Mouse (Mus musculus) intestine, embryonic 14.5 days (tissue): ENCODE results near the gene Atp5d. TPM values are rescaled to one million over a fixed set of nuclear protein-coding genes. Genes with fewer than 3 reads are reported as not detected.

Experiments
- ATAC-seq: fragments of 200-750 bp; cut with Nextera tagmentation; replicated peaks from 2 replicates; pipeline ENCODE4 v1.8.0; 2017; ENCODE audit warnings: low read depth, moderate number of reproducible peaks, moderate TSS enrichment, moderate library complexity; ENCODE audit not compliant: low FRiP score, low TSS enrichment
- DNase-seq: peaks from one replicate; pipeline ENCODE4 v3.0.0-alpha.2; 2018; ENCODE audit warnings: low spot score
- H3K27ac ChIP-seq: fragments of 300-500 bp; sonication (generic); 2 replicates; pipeline ENCODE4 v1.5.1; 2014; ENCODE audit warnings: low read depth, mild to moderate bottlenecking, control low read depth
- H3K27me3 ChIP-seq: fragments of 300-500 bp; sonication (generic); replicated peaks from 2 replicates; pipeline ENCODE4 v1.6.1; 2014; ENCODE audit warnings: low read length, control low read depth; ENCODE audit not compliant: control insufficient read depth, insufficient read depth
- H3K36me3 ChIP-seq: fragments of 300-500 bp; sonication (generic); 2 replicates; pipeline ENCODE4 v1.6.1; 2014; ENCODE audit warnings: low read length, control low read depth; ENCODE audit not compliant: control insufficient read depth, insufficient read depth
- H3K4me1 ChIP-seq: fragments of 300-500 bp; sonication (generic); replicated peaks from 2 replicates; pipeline ENCODE4 v1.6.1; 2014; ENCODE audit warnings: low read length, control low read depth, mixed read lengths; ENCODE audit not compliant: control insufficient read depth, insufficient read depth
- H3K4me2 ChIP-seq: fragments of 300-500 bp; sonication (generic); 2 replicates; pipeline ENCODE4 v1.6.1; 2014; ENCODE audit warnings: low read length
- H3K4me3 ChIP-seq: fragments of 300-500 bp; sonication (generic); 2 replicates; pipeline ENCODE4 v1.5.1; 2014; ENCODE audit warnings: low read depth, low read length, control low read depth, mixed read lengths
- H3K9ac ChIP-seq: fragments of 300-500 bp; sonication (generic); 2 replicates; pipeline ENCODE4 v1.6.1; 2014; ENCODE audit warnings: mild to moderate bottlenecking, low read length
- H3K9me3 ChIP-seq: fragments of 300-500 bp; sonication (generic); 2 replicates; pipeline ENCODE4 v1.6.1; 2016; ENCODE audit warnings: low read length, control low read depth; ENCODE audit not compliant: control insufficient read depth
- WGBS: fragments of 180-500 bp; shearing (Covaris S2); extraction: QIAGEN DNeasy Blood & Tissue Kit; methylation state at CpG from one replicate; pipeline ENCODE4 v1.1.7; 2014; 5-methylcytosine and 5-hydroxymethylcytosine counted together
- polyA plus RNA-seq: library from polyadenylated mRNA; unstranded; fragments of >200 nt; fragmentation: Nextera tagmentation; extraction: Ambion mirVana; gene quantifications from 2 replicates; pipeline ENCODE4 v1.2.1, GENCODE M21; 2014

Gene Atp5d
- polyA plus RNA-seq, 1 experiment from 2014 or later = 627 TPM

DNA sequence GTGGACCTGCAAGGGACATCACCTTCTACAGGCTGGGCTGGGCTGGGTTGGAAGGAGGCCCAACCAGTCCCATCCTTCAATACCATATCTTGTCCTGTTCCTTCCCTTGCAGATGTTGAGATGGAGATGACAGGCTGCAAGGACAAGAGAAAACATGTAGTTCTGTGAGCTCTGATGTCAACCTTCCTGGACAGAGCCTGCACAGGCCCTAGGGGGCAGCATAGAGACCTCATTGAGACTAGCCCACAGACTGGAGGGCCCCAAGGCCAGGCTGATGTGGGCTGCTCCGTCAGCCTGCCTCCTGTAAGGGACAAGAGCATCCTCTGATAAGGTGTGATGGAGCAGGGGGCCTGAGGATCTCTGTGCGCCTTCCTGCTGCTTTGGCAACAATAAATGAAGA, 36.3 kb downstream of the Atp5d start:
- no peaks in the 10 kb centered on the region for H3K9me3 ChIP-seq
- no peak overlapping the region for H3K4me2 ChIP-seq
- H3K36me3 ChIP-seq = peaks cover 27% of the 10 kb centered on the region
- H3K9ac ChIP-seq = no peak overlapping the region
- no peak overlapping the region for H3K27ac ChIP-seq
- no peak overlapping the region for H3K4me3 ChIP-seq
- DNase-seq (no peak), ATAC-seq (no peak)
- peaks cover 8% of the 10 kb centered on the region for H3K4me1 ChIP-seq
- WGBS = 64% methylated on average over 2 of the region's 2 CpGs
- no peaks in the 10 kb centered on the region for H3K27me3 ChIP-seq

DNA sequence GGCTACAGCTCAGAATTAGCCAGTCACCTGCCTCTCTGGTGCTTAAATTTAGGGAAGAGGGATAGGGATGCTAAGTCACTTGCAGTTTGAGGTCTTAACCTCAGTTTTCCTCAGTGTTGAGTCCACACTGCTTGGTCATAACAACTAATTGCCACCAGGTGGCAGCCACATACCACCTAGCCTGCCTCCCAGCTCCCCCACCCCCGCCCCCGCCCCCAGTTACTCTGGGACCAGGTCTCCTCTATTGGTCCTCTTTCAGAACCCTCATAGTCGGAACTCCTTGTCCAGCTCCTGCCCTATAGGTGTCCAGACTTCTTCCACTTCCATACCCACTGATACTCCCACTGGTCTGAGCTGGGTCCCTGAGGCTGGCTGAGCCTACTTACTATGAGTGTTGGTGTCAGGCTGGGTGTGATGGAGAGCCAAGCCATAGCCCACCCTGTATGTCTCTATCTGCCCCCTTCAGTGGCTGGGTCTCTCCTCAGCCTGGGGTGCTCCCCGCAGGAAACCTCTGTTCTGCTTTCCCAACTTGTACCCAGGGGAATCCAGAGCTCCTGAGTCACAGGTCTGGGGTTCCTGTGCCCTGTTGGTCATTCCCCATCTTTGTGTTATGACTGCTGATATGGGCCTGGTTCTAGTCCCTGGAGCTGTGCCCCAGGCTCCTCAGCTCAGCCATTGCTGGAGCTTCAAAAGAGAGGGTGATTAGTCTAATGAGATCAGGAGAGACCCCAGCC, 37.3 kb downstream of the Atp5d start:
- ATAC-seq = no peak
- DNase-seq = no peak
- WGBS = 29% methylated on average over 4 of the region's 4 CpGs
- Histone ChIP-seq H3K4me3 (no peak overlapping the region), H3K36me3 (peaks cover 18% of the 10 kb centered on the region), H3K4me2 (no peak overlapping the region), H3K9me3 (no peaks in the 10 kb centered on the region), H3K9ac (no peak overlapping the region), H3K27ac (no peak overlapping the region), H3K27me3 (no peaks in the 10 kb centered on the region), H3K4me1 (peaks cover 16% of the 10 kb centered on the region)

DNA sequence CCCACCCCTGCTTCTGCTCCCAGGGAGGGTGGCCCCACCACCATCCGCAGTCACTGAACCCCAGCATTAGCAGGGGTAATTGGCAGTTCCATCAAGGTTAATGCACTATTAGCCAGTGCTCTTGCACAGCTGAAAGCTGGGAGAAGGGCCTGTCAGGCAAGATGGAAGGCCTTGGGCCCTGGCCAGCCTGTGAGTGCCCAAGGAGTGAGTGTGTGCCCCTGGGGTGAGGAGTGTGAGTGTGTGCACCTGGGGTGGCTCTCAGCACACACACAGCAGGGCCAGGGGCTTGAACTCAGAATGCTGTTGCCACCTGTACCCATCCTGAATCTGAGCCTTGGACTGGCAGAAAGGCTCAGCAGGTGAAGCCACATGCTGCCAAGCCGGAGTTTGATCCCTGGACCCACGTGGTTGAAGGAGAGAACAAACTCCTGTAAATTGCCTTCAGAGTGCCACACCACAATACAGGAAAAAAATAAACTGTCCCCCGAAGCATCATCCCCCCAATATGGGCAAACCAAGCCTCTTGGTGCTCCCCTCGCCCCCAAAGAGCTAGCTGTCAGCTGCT, 37.9 kb downstream of the Atp5d start:
- ATAC-seq (no peak), DNase-seq (no peak)
- no peak overlapping the region for H3K4me3 ChIP-seq
- no peak overlapping the region for H3K4me2 ChIP-seq
- peaks cover 11% of the 10 kb centered on the region for H3K36me3 ChIP-seq
- H3K9ac ChIP-seq = no peak overlapping the region
- H3K27me3 ChIP-seq = no peaks in the 10 kb centered on the region
- no peaks in the 10 kb centered on the region for H3K9me3 ChIP-seq
- H3K4me1 ChIP-seq = peaks cover 21% of the 10 kb centered on the region
- H3K27ac ChIP-seq = no peak overlapping the region
- 89% methylated on average over 5 of the region's 5 CpGs for WGBS

DNA sequence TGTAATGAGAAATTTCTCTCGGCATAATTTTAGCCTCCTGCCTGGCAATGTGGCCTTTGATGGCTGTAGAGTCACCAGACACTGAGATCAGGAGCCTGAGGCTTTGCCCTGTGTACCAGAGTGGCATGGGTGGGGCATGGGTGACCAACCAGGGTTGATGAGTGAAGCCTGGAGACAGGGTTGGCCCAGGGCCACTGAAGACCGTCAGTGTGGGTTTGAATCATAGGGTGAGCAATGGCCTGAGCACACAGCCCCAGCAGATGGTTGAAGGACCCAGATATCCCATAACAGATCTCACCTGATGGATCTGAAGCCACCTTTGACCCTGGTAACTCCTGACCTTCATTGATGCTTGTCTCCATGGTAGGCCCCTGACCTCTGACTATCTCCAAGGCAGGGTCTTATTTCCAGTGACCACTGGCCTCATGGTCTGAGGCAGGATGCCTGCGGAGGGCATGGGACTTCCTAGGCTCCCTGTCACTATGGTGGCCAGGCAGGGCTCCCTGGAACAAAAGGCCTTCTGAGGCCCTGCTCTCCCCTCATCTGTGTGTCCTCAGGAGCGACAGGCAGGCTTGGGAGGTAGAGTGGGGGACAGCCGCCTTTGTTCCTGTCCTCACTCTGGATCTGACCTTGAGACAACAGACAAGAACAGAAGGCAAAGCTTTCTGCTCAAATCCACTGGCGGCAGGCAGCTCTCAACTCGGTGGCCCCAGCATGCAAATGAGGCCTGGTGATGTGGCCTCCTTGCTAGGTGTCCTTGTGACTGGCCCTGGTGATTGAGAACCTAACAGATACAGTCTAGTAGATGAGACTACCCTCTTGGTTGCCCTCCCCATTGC, 39.2 kb downstream of the Atp5d start:
- peaks cover 4% of the 10 kb centered on the region for H3K36me3 ChIP-seq
- 79% methylated on average over 7 of the region's 7 CpGs for WGBS
- DNase-seq = no peak
- H3K27ac ChIP-seq = no peak overlapping the region
- H3K9me3 ChIP-seq = no peaks in the 10 kb centered on the region
- ATAC-seq = no peak
- peaks cover 14% of the 10 kb centered on the region for H3K4me1 ChIP-seq
- no peak overlapping the region for H3K9ac ChIP-seq
- no peaks in the 10 kb centered on the region for H3K27me3 ChIP-seq
- no peak overlapping the region for H3K4me3 ChIP-seq
- no peak overlapping the region for H3K4me2 ChIP-seq

DNA sequence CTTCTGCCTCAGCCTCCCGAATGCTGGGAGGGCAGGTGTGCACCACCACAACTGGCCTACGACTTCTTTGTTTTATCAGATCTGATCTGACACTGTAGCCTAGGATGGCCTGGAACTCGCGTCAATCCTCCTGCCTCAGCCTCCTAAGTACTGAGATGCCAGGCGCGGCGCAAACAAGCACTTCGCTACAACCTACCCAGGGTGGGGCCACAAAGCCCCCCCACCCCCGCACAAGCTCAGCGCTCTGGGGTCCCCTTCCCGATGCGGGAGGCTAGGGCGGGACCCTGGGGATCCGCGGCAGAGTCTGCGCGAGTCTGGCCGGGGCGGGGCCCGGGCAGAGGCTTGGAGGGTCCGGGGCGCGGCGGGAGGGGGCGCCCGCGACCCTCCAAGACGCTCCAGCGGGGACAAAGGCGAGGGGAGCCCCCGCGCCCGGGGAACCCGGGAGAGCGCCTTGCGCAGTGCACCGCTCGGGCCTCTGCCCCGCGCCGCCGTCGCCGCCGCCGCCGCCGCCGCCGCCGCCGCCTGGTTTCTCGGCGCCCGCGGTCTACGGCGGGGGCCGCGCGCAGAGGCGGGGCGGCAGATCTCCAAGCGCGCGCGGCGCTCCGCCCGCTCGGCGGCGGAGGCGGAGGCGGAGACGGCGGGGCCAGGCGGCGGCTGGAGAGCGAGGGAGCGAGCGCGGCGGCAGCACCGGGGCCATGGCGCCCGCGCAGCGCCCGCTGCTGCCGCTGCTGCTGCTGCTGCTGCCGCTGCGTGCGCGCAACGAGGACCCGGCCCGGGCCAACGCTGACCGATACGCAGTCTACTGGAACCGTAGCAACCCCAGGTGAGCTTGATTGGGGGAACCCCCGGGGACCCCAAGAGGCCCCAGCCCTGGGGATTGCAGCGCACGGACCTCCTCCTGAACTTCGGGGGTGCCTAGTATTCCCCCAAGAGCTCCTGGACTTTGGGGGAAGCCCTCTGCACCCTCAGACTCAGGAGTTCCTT, 40.9 kb downstream of the Atp5d start, which contains the start of gene Efna2:
Gene Efna2 (plus strand): TSS at position 415 of the 984 bp plus-strand sequence.
- Histone ChIP-seq H3K4me3 (peak within 1 kb of the TSS; percentile 70), H3K4me2 (peak within 1 kb of the TSS; percentile 71), H3K36me3 (peaks cover 10% of the 10 kb centered on the region), H3K9ac (peak within 1 kb of the TSS; percentile 83), H3K27me3 (no peaks in the 10 kb centered on the region), H3K4me1 (peaks cover 14% of the 10 kb centered on the region), H3K27ac (peak within 1 kb of the TSS; percentile 54), H3K9me3 (no peaks in the 10 kb centered on the region)
- peak; percentile 44 for ATAC-seq
- no peak for DNase-seq
- WGBS = 1% methylated on average over 94 of the region's 106 CpGs

DNA sequence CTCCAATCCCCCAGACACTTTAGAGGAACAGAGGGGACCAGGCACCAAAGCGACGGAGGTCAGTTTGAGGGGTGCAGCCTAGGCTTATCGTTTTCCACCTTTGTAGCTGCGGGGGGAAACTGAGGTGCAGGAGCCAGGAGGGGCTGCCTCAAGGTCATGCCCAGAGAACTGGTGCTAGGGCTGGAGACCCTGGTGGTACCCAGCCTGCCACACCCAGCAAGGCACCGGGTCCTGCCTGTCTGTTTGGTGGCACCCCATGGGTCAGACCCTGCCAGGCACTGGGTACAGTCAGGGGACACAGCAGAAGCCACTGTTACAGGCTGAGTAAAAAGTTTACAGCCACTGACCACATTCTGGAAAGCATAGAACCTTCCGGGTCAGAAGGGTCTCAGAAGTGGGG, 41.9 kb downstream of the Atp5d start:
- DNase-seq (no peak), ATAC-seq (no peak)
- peaks cover 10% of the 10 kb centered on the region for H3K36me3 ChIP-seq
- 39% methylated on average over 6 of the region's 6 CpGs for WGBS
- peaks cover 14% of the 10 kb centered on the region for H3K4me1 ChIP-seq
- H3K27ac ChIP-seq = no peak overlapping the region
- H3K27me3 ChIP-seq = no peaks in the 10 kb centered on the region
- H3K9ac ChIP-seq = peak overlapping the region; percentile 83
- no peaks in the 10 kb centered on the region for H3K9me3 ChIP-seq
- H3K4me2 ChIP-seq = peak overlapping the region; percentile 71
- H3K4me3 ChIP-seq = peak overlapping the region; percentile 70

DNA sequence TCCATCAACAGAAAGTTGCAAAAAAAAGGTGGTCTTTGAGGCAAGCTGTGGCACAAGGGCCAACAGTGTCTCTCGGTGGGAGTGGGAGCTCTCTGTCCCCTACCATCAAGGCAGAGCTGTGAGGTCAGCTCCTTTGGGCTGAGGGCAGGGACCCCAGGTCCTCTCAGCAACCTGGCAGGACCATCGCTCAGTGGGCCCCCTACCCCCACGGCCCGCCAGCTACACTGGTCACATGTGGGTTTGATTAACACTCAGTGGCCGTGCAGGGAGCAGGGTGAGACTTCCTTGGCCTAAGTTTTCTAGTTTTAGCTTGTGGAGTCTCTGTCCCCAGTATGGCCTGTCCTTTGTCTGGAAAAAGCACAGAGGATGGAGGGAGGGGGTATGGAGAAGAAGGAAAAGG, 42.4 kb downstream of the Atp5d start:
- Histone ChIP-seq H3K4me3 (peak overlapping the region; percentile 70), H3K4me2 (peak overlapping the region; percentile 71), H3K36me3 (peaks cover 10% of the 10 kb centered on the region), H3K27me3 (no peaks in the 10 kb centered on the region), H3K4me1 (peaks cover 14% of the 10 kb centered on the region), H3K9ac (peak overlapping the region; percentile 83), H3K27ac (no peak overlapping the region), H3K9me3 (no peaks in the 10 kb centered on the region)
- no peak for ATAC-seq
- no peak for DNase-seq
- WGBS = 35% methylated on average over 5 of the region's 5 CpGs

DNA sequence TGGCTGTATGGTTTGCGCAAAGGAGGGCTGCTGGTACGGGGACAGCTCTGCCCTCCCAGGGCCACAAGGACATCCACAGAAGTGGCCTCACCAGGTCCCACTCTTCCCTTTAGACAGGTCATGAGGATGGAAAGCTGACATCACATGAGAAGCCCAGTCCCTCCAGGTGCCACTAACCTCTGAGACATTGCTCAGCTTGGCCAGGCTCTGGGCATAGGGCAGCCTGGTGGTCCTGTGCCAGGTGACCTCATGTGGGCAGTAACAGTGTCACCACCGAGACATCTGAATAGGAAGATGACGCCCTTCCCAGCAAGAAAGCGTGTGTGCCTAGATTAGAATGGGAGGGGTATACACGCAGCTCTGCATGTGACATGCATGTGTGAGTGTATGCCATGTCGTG, 44.1 kb downstream of the Atp5d start:
- no peak for ATAC-seq
- no peak for DNase-seq
- no peaks in the 10 kb centered on the region for H3K9me3 ChIP-seq
- whole genome bisulfite sequencing = 89% methylated on average over 7 of the region's 7 CpGs
- no peak overlapping the region for H3K4me2 ChIP-seq
- peaks cover 18% of the 10 kb centered on the region for H3K36me3 ChIP-seq
- no peaks in the 10 kb centered on the region for H3K27me3 ChIP-seq
- H3K9ac ChIP-seq = no peak overlapping the region
- no peak overlapping the region for H3K27ac ChIP-seq
- peaks cover 14% of the 10 kb centered on the region for H3K4me1 ChIP-seq
- no peak overlapping the region for H3K4me3 ChIP-seq
